Mouse (Mus musculus) lung, embryonic 15.5 days (tissue): ENCODE measurements around the gene Phlda3. TPM values are rescaled to one million over a fixed set of nuclear protein-coding genes. Genes with fewer than 3 reads are reported as not detected.

Experiments used
- ATAC-seq: fragments of 200-750 bp; cut with Nextera tagmentation; 2 replicates; pipeline ENCODE4 v1.8.0; 2017; ENCODE audit warnings: moderate number of reproducible peaks, borderline replicate concordance; ENCODE audit not compliant: low FRiP score, low TSS enrichment; ENCODE audit errors: extremely low read depth
- H3K27ac ChIP-seq: fragments of 300-500 bp; sonication (generic); 2 replicates; pipeline ENCODE4 v1.5.1; 2015; ENCODE audit warnings: moderate library complexity, mild to moderate bottlenecking, inconsistent platforms
- H3K27me3 ChIP-seq: fragments of 300-500 bp; sonication (generic); 2 replicates; pipeline ENCODE4 v1.6.1; 2015; ENCODE audit warnings: inconsistent platforms
- H3K36me3 ChIP-seq: fragments of 300-500 bp; sonication (generic); 2 replicates; pipeline ENCODE4 v1.6.1; 2015; ENCODE audit warnings: inconsistent platforms
- H3K4me1 ChIP-seq: fragments of 300-500 bp; sonication (generic); 2 replicates; pipeline ENCODE4 v1.6.1; 2015; ENCODE audit warnings: inconsistent platforms
- H3K4me2 ChIP-seq: fragments of 300-500 bp; sonication (generic); 2 replicates; pipeline ENCODE4 v1.6.1; 2015; ENCODE audit warnings: inconsistent platforms, mild to moderate bottlenecking, moderate library complexity
- H3K4me3 ChIP-seq: fragments of 300-500 bp; sonication (generic); 2 replicates; pipeline ENCODE4 v1.5.1; 2015; ENCODE audit warnings: mild to moderate bottlenecking, inconsistent platforms
- H3K9ac ChIP-seq: fragments of 300-500 bp; sonication (generic); 2 replicates; pipeline ENCODE4 v1.6.1; 2015; ENCODE audit warnings: inconsistent platforms
- H3K9me3 ChIP-seq: fragments of 300-500 bp; sonication (generic); 2 replicates; pipeline ENCODE4 v1.6.1; 2016; ENCODE audit warnings: inconsistent platforms
- WGBS: fragments of 180-500 bp; shearing (Covaris S2); methylation state at CpG from one replicate; pipeline ENCODE4 v1.1.7; 2015; 5-methylcytosine and 5-hydroxymethylcytosine counted together
- polyA plus RNA-seq: library from polyadenylated mRNA; unstranded; fragments of >200 nt; fragmentation: Nextera tagmentation; extraction: Ambion mirVana; gene quantifications from 2 replicates; pipeline ENCODE4 v1.2.1, GENCODE M21; 2015

Gene Phlda3
- polyA plus RNA-seq, 1 experiment from 2014 or later, result 79.9 TPM

- Histone ChIP-seq H3K4me3 (no peak overlapping the region), H3K27ac (no peak overlapping the region), H3K4me2 (no peak overlapping the region), H3K4me1 (peaks cover 25% of the 10 kb centered on the region), H3K27me3 (no peaks in the 10 kb centered on the region), H3K9me3 (no peaks in the 10 kb centered on the region), H3K9ac (no peak overlapping the region), H3K36me3 (no peaks in the 10 kb centered on the region)
- no peak for ATAC-seq
- WGBS, result 62% methylated on average over 8 of the region's 8 CpGs
Measured at GRCm38 (mm10) chr1:135760216-135760615, 5.7 kb upstream of the Phlda3 start.

DNA sequence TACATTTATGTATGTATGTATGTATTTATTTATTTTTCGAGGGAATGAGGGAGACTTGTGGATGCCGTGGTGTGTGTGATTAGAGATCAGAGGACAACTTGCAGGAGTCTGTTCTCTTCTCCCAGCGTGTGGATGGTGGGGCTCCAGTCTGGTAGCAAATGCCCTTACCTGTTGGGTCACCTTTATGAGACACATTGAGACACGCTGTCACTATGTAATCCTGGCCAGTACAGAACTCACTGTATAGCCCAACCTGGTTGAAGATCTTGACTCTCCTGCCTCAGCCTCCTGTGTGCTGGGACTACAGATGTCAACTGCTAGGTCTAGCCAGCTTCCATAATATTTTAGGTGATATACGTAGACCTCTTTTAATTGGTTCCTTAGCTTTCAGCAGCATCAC is 4.2 kb upstream of the Phlda3 start:
- H3K27me3 ChIP-seq, result no peaks in the 10 kb centered on the region
- no peak for ATAC-seq
- no peak overlapping the region for H3K4me2 ChIP-seq
- no peak overlapping the region for H3K9ac ChIP-seq
- peaks cover 23% of the 10 kb centered on the region for H3K4me1 ChIP-seq
- no peak overlapping the region for H3K4me3 ChIP-seq
- H3K36me3 ChIP-seq, result no peaks in the 10 kb centered on the region
- whole genome bisulfite sequencing, result 75% methylated on average over 5 of the region's 5 CpGs
- H3K9me3 ChIP-seq, result no peaks in the 10 kb centered on the region
- H3K27ac ChIP-seq, result no peak overlapping the region

GRCm38 (mm10) chr1:135763503-135764205 is 2.3 kb upstream of the Phlda3 start:
- Histone ChIP-seq H3K4me3 (no peak overlapping the region), H3K4me1 (peaks cover 38% of the 10 kb centered on the region), H3K27me3 (no peaks in the 10 kb centered on the region), H3K36me3 (peaks cover 3% of the 10 kb centered on the region; the same call in 1 of the 2 replicates), H3K9ac (no peak overlapping the region), H3K27ac (no peak overlapping the region), H3K4me2 (no peak overlapping the region), H3K9me3 (no peaks in the 10 kb centered on the region)
- 60% methylated on average over 9 of the region's 9 CpGs for WGBS
- no peak for ATAC-seq

DNA sequence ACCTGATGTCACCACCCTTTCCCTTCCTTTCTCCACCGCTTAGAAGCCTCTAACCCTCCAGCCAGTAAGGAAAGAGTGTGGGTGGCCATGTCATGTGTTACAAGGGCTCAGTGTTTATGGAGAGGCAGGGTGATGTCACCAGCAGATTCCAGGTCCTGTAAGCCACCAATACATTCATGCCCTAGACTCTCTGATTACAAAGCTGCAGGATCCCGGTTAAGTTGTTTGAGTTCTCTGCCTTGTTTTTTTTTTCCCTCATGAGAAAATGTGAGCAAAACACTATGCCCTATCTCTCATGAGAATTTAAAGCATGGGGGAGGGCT is 1.8 kb upstream of the Phlda3 start:
- no peak overlapping the region for H3K27ac ChIP-seq
- no peaks in the 10 kb centered on the region for H3K9me3 ChIP-seq
- no peak overlapping the region for H3K9ac ChIP-seq
- no peak overlapping the region for H3K4me2 ChIP-seq
- no peak overlapping the region for H3K4me3 ChIP-seq
- peaks cover 8% of the 10 kb centered on the region; the same call in 1 of the 2 replicates for H3K36me3 ChIP-seq
- peaks cover 43% of the 10 kb centered on the region for H3K4me1 ChIP-seq
- 34% methylated on average over 2 of the region's 2 CpGs for WGBS
- H3K27me3 ChIP-seq, result no peaks in the 10 kb centered on the region
- ATAC-seq, result no peak

DNA sequence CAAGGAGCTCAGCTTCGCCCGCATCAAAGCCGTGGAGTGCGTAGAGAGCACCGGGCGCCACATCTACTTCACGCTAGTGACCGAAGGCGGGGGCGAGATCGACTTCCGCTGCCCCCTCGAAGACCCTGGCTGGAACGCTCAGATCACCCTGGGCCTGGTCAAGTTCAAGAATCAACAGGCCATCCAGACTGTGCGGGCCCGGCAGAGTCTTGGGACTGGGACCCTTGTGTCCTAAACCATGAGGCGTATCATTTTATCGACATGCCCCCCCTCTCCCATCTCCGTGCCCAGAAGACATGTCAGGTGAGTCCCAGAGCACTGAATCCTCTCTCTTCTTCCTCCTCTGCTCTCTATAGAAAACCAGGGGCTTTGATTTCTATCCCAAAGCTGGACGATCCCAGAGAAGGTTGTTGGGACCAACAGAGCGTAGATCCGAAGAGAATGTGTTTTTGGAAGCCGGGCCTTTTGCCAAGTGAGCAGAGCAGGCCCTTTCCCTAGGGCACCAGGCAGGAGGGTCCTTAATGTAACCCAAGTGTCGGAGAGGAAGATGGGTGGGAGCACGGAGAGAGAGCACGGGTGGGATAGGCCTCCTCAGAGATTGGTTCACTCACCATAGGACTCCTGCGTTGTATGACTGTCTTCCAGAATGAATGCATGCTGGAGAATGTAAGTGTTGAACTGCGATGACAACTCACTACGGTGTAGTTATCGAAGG is 830 bp downstream of the Phlda3 start:
- 8% methylated on average over 30 of the region's 30 CpGs for WGBS

GRCm38 (mm10) chr1:135767324-135767890 is 1.5 kb downstream of the Phlda3 start:
- Histone ChIP-seq H3K4me3 (peak overlapping the region; percentile 71), H3K36me3 (peaks cover 16% of the 10 kb centered on the region; the same call in 1 of the 2 replicates), H3K9me3 (no peaks in the 10 kb centered on the region), H3K4me1 (peaks cover 60% of the 10 kb centered on the region), H3K27me3 (no peaks in the 10 kb centered on the region), H3K27ac (peak overlapping the region; percentile 92), H3K9ac (peak overlapping the region; percentile 91), H3K4me2 (peak overlapping the region; percentile 86)
- ATAC-seq, result no peak
- WGBS, result 37% methylated on average over 4 of the region's 4 CpGs

More for the DNA sequence above, 830 bp downstream of the Phlda3 start:
- H3K9ac ChIP-seq, result peak overlapping the region; percentile 91
- H3K36me3 ChIP-seq, result peaks cover 16% of the 10 kb centered on the region; the same call in 1 of the 2 replicates
- H3K4me2 ChIP-seq, result peak overlapping the region; percentile 86
- no peaks in the 10 kb centered on the region for H3K9me3 ChIP-seq
- H3K4me1 ChIP-seq, result peaks cover 60% of the 10 kb centered on the region
- H3K27me3 ChIP-seq, result no peaks in the 10 kb centered on the region
- peak overlapping the region; percentile 71 for H3K4me3 ChIP-seq
- peak; percentile 40 for ATAC-seq
- H3K27ac ChIP-seq, result peak overlapping the region; percentile 92

DNA sequence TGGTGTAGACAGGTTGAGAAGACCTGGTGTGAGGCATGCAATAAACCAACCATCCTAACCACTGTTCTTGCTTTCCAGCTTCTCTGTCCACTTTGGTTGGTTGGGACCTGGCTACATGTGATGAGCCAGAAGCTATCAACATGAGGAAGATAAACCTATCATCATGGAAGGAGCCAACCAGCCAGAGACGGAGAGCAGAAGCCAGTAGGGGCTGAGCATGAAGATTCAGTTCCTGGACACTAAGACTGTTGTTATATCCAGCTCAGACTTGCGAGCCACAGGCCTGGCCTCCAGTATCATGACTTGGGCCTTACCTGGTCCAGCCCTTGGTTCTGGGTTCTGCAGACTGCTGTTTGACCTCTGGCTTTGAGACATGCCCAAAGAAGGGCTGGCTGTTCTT is 2.5 kb downstream of the Phlda3 start:
- Histone ChIP-seq H3K4me2 (peak overlapping the region; percentile 86; the same call in 1 of the 2 replicates), H3K9ac (no peak overlapping the region), H3K27ac (no peak overlapping the region), H3K27me3 (no peaks in the 10 kb centered on the region), H3K4me3 (no peak overlapping the region), H3K4me1 (peaks cover 60% of the 10 kb centered on the region), H3K36me3 (peaks cover 16% of the 10 kb centered on the region; the same call in 1 of the 2 replicates), H3K9me3 (no peaks in the 10 kb centered on the region)
- 88% methylated on average over 2 of the region's 2 CpGs for WGBS
- ATAC-seq, result no peak

DNA sequence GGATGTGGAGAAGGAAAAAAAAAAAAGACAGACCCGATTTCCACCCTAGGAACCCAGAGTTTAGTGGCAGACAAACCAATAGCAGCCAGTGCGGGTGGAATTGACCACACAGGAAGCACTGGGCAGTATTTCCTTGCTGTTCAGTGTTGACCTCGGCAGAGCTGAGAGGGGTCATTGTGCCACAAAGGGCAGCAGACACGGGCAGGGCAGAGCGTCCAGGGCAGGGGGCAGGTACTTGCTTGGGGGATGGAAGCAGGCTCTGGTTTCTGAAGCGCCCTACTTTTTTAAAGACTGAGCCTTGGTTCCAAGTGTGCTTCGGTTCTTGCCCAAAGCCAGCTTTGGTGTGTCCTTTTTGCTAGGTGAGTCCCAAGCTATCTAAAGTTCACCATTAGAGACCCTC is 4.3 kb downstream of the Phlda3 start:
- Histone ChIP-seq H3K4me3 (no peak overlapping the region), H3K4me2 (no peak overlapping the region), H3K9ac (no peak overlapping the region), H3K27ac (no peak overlapping the region), H3K27me3 (no peaks in the 10 kb centered on the region), H3K4me1 (peaks cover 42% of the 10 kb centered on the region), H3K36me3 (peaks cover 16% of the 10 kb centered on the region; the same call in 1 of the 2 replicates), H3K9me3 (no peaks in the 10 kb centered on the region)
- WGBS, result 68% methylated on average over 7 of the region's 7 CpGs
- no peak for ATAC-seq

- Histone ChIP-seq H3K9ac (no peak overlapping the region), H3K4me3 (no peak overlapping the region), H3K27me3 (no peaks in the 10 kb centered on the region), H3K4me1 (peaks cover 39% of the 10 kb centered on the region), H3K36me3 (peaks cover 16% of the 10 kb centered on the region; the same call in 1 of the 2 replicates), H3K27ac (peak overlapping the region; percentile 42; the same call in 1 of the 2 replicates), H3K9me3 (no peaks in the 10 kb centered on the region), H3K4me2 (no peak overlapping the region)
- ATAC-seq, result no peak
- 49% methylated on average over 12 of the region's 12 CpGs for WGBS
Measured at GRCm38 (mm10) chr1:135770896-135771572, 5.1 kb downstream of the Phlda3 start.

- WGBS, result 66% methylated on average over 8 of the region's 8 CpGs
- Histone ChIP-seq H3K27ac (0 out of 2 replicates have a peak overlapping the region, but pooled peaks have one; percentile 42), H3K9me3 (no peaks in the 10 kb centered on the region), H3K4me1 (peaks cover 42% of the 10 kb centered on the region), H3K9ac (no peak overlapping the region), H3K4me2 (no peak overlapping the region), H3K4me3 (no peak overlapping the region), H3K27me3 (no peaks in the 10 kb centered on the region), H3K36me3 (peaks cover 16% of the 10 kb centered on the region; the same call in 1 of the 2 replicates)
- no peak for ATAC-seq
Measured at GRCm38 (mm10) chr1:135771573-135771970, 5.7 kb downstream of the Phlda3 start.

GRCm38 (mm10) chr1:135776596-135776995 is 10.7 kb downstream of the Phlda3 start:
- H3K9me3 ChIP-seq, result no peaks in the 10 kb centered on the region
- H3K4me2 ChIP-seq, result no peak overlapping the region
- no peak overlapping the region for H3K27ac ChIP-seq
- no peaks in the 10 kb centered on the region for H3K36me3 ChIP-seq
- H3K4me3 ChIP-seq, result no peak overlapping the region
- H3K27me3 ChIP-seq, result no peaks in the 10 kb centered on the region
- peaks cover 28% of the 10 kb centered on the region for H3K4me1 ChIP-seq
- no peak for ATAC-seq
- no peak overlapping the region for H3K9ac ChIP-seq
